Mouse (Mus musculus) liver, adult 2 months (tissue): ENCODE results near the gene Polr1a.

Experiments used
- CTCF ChIP-seq: fragments of 200-500 bp; IDR thresholded peaks from 2 replicates; pipeline ENCODE4 v1.5.1; 2011; ENCODE audit warnings: low read depth, low read length, control low read depth
- POLR2A ChIP-seq: fragments of 200-500 bp; IDR thresholded peaks from 2 replicates; pipeline ENCODE4 v1.6.1; 2011; ENCODE audit warnings: low read length, control low read depth; ENCODE audit not compliant: insufficient read depth; ENCODE audit errors: extremely low read depth

DNA sequence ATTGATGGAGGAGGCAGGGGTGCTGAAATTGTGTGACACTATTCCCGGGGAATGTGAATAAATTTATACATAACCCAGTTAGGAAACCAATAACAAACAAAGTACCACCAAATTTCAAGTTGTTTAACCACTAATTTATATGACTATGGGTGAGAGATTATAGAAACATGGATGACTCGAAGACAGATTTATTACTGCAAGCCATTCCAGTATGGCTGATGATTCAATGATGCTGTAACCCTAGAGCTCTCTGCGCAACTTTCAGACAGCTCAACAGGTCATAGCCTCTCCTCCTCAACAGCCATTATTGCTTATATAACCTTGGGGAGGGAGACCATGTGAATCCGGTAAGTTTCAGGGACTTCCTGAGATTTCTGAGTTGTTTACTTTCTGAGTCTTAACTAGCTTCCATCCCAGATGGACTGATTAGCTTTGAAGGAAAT is 99.4 kb downstream of the Polr1a start:
- TF ChIP-seq POLR2A (no peak), CTCF (no peak)
